Mouse (Mus musculus) small intestine, adult 2 months (tissue): ENCODE data around the gene Rnf222. TPM values are rescaled to one million over a fixed set of nuclear protein-coding genes. Genes with fewer than 3 reads are reported as not detected.

Experiments used
- H3K27ac ChIP-seq: fragments of 200-500 bp; 2 replicates; pipeline ENCODE4 v1.5.1; 2012; ENCODE audit warnings: low read depth, low read length, control low read depth, inconsistent platforms; ENCODE audit not compliant: insufficient read depth
- H3K27me3 ChIP-seq: fragments of 200-500 bp; 2 replicates; pipeline ENCODE4 v1.6.1; 2012; ENCODE audit warnings: mild to moderate bottlenecking, moderate library complexity, low read length, inconsistent platforms; ENCODE audit not compliant: control insufficient read depth, insufficient read depth
- H3K36me3 ChIP-seq: fragments of 200-500 bp; 2 replicates; pipeline ENCODE4 v1.6.1; 2012; ENCODE audit warnings: mild to moderate bottlenecking, low read length, control low read depth, inconsistent platforms; ENCODE audit not compliant: control insufficient read depth, insufficient read depth
- H3K4me1 ChIP-seq: fragments of 200-500 bp; 2 replicates; pipeline ENCODE4 v1.6.1; 2012; ENCODE audit warnings: low read length, inconsistent platforms, mixed read lengths; ENCODE audit not compliant: control insufficient read depth, insufficient read depth, insufficient read length
- H3K4me3 ChIP-seq: fragments of 200-500 bp; 2 replicates; pipeline ENCODE4 v1.5.1; 2012; ENCODE audit warnings: low read depth, mild to moderate bottlenecking, control low read depth, inconsistent platforms, low read length, moderate library complexity
- CTCF ChIP-seq: fragments of 200-500 bp; IDR thresholded peaks from 2 replicates; pipeline ENCODE4 v1.5.1; 2012; ENCODE audit warnings: low read depth, mild to moderate bottlenecking, control low read depth, inconsistent platforms, low read length, moderate library complexity, mixed read lengths; ENCODE audit not compliant: insufficient replicate concordance, insufficient read length; ENCODE audit errors: extremely low read depth
- POLR2A ChIP-seq: fragments of 200-500 bp; IDR thresholded peaks from 2 replicates; pipeline ENCODE4 v1.6.1; 2012; ENCODE audit warnings: low read depth, mild to moderate bottlenecking, control low read depth, inconsistent platforms, low read length, moderate library complexity
- WGBS: fragments of 180-500 bp; shearing (Covaris S2); methylation state at CpG from one replicate; pipeline ENCODE4 v1.1.7; 2018; 5-methylcytosine and 5-hydroxymethylcytosine counted together
- polyA plus RNA-seq: library from polyadenylated mRNA; depleted of rRNA; stranded (reverse); fragments of >200 nt; gene quantifications from 2 replicates; pipeline ENCODE4 v1.2.3, GENCODE M21; 2012

The Rnf222 gene
- polyA plus RNA-seq, 1 experiment, result not detected

- no peak overlapping the region for H3K27ac ChIP-seq
- H3K27me3 ChIP-seq, result no peaks in the 10 kb centered on the region
- TF ChIP-seq POLR2A (no peak), CTCF (no peak)
- WGBS, result 52% methylated on average over 4 of the region's 4 CpGs
- H3K36me3 ChIP-seq, result peaks cover 35% of the 10 kb centered on the region
- H3K4me1 ChIP-seq, result peaks cover 3% of the 10 kb centered on the region; the same call in 1 of the 2 replicates
- no peak overlapping the region for H3K4me3 ChIP-seq
These were observed 18.1 kb downstream of the Rnf222 start for GRCm38 (mm10) chr11:68906461-68906790.

DNA sequence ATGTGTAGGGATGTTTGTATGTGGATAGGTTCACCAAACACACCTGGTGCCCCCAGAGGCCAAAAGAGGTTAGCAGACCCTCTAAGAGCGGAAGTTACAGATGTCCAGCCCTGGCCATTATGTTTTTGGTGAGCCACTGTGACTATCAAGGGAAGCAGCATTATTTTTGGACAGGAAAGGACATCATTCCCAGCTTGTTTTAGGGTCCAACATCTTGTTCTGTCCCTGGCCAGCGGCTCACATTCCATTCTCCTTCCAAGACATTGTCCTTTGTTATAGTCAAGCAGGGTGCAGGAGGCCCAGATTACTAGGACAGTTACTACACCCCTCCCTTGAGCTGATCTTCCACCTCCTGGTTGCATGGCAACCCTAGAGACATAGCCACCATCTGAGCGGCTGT lies 18.9 kb downstream of the Rnf222 start:
- peaks cover 7% of the 10 kb centered on the region; the same call in 1 of the 2 replicates for H3K4me1 ChIP-seq
- WGBS, result 76% methylated on average over 3 of the region's 3 CpGs
- no peak for TF ChIP-seq CTCF
- TF ChIP-seq POLR2A, result no peak

DNA sequence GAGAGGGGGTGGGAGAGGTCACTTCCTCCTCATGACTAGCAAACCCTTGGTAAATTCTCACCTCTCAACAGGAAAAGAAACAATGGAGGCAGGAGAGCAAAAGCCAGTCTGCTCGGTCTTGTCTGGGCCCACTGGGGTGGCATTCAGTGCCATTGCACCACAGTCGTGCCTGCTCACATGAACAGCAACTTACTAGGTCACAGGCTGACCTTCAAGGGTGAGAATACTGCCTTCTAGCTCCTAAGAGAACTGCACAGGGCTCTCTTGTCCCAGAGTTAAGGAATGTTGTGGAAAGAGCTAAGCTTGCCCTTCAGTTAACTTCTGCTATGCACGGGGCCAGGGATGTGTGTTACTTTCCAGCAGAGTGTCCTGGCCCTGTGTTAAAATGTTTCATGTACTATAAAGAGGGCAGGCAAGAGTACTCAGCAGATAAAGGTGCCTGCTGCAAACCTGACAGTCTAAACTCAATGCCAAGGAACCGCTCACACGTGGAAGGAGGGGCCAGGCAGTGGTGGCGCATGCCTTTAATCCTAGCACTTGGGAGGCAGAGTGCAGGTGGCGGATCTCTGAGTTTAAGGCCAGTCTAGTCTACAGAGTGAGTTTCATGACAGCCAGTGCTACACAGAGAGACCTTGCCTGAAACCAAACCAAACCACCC lies 20.6 kb downstream of the Rnf222 start:
- TF ChIP-seq POLR2A (no peak), CTCF (no peak)
- H3K36me3 ChIP-seq, result peaks cover 26% of the 10 kb centered on the region
- H3K27ac ChIP-seq, result no peak overlapping the region
- H3K4me1 ChIP-seq, result peaks cover 7% of the 10 kb centered on the region; the same call in 1 of the 2 replicates
- H3K27me3 ChIP-seq, result no peaks in the 10 kb centered on the region
- H3K4me3 ChIP-seq, result no peak overlapping the region
- 31% methylated on average over 7 of the region's 7 CpGs for WGBS

More for the DNA sequence above, 18.9 kb downstream of the Rnf222 start:
- no peak overlapping the region for H3K27ac ChIP-seq
- H3K36me3 ChIP-seq, result peaks cover 35% of the 10 kb centered on the region
- no peak overlapping the region for H3K4me3 ChIP-seq
- no peaks in the 10 kb centered on the region for H3K27me3 ChIP-seq

DNA sequence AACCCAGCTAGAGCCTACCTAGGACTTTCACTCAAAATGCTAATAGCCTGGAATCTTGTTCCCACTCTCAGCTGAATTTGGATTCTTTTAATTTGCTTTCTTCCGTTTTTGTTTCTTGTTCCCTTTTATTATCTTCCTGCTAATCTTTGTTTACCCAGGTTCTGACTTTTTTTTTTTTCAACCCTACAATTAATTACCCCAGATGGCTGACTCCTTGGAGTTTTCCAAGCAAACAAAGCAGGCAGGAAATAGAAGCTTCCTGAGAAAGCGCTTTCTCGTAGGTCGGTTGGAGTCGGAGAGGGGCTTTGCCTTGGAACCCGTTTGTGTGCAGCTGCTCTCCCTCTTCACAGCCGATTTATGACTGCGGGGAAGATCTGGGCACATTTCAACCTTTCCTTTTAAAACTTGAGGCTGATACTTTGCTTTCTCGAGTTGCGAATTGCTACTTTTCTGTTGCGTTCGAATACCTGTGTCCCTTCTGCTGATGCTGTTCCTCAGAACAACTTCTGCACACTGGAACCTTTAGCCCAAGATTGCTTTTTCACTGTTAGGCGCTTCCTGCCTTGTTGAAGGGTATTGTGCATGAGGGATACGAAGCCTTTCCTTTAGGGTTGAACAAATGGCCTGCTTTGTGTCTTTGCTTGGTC lies 23.3 kb downstream of the Rnf222 start:
- 16% methylated on average over 14 of the region's 14 CpGs for WGBS
- no peak for TF ChIP-seq CTCF
- TF ChIP-seq POLR2A, result no peak

DNA sequence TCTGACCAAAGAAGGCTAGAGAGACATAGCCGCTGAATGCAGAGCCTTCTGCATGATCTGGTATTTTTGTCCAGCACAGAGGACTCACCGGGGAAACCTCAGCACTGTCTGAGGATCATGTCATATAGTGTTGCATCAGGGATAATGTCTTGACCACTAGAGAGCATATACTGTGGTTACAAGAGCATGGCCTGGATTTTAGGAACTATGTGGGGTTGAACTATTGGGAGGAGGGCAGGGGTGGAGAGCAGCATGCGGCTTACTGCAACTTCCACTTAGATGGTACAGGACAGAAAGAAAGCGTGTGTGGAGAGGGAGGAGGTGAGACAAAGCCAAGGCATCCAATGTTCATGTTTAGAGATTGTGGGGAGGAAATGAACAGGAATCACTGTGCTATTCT lies 26.2 kb downstream of the Rnf222 start:
- peaks cover 4% of the 10 kb centered on the region; the same call in 1 of the 2 replicates for H3K4me1 ChIP-seq
- no peaks in the 10 kb centered on the region; the same call in 1 of the 2 replicates for H3K27me3 ChIP-seq
- H3K4me3 ChIP-seq, result no peak overlapping the region
- no peaks in the 10 kb centered on the region for H3K36me3 ChIP-seq
- no peak overlapping the region for H3K27ac ChIP-seq
- 86% methylated on average over 4 of the region's 4 CpGs for WGBS
- TF ChIP-seq CTCF, result no peak
- TF ChIP-seq POLR2A, result no peak

More for the DNA sequence above, 23.3 kb downstream of the Rnf222 start:
- Histone ChIP-seq H3K36me3 (peaks cover 3% of the 10 kb centered on the region; the same call in 1 of the 2 replicates), H3K27ac (peak overlapping the region; percentile 51; the same call in 1 of the 2 replicates), H3K4me1 (peaks cover 7% of the 10 kb centered on the region; the same call in 1 of the 2 replicates), H3K27me3 (no peaks in the 10 kb centered on the region; the same call in 1 of the 2 replicates), H3K4me3 (no peak overlapping the region)

- 86% methylated on average over 3 of the region's 3 CpGs for WGBS
- no peak for TF ChIP-seq POLR2A
- no peak for TF ChIP-seq CTCF
- Histone ChIP-seq H3K36me3 (no peaks in the 10 kb centered on the region), H3K27ac (no peak overlapping the region), H3K27me3 (no peaks in the 10 kb centered on the region), H3K4me3 (no peak overlapping the region), H3K4me1 (no peaks in the 10 kb centered on the region)
These were observed 34.8 kb downstream of the Rnf222 start for GRCm38 (mm10) chr11:68923191-68923590.

DNA sequence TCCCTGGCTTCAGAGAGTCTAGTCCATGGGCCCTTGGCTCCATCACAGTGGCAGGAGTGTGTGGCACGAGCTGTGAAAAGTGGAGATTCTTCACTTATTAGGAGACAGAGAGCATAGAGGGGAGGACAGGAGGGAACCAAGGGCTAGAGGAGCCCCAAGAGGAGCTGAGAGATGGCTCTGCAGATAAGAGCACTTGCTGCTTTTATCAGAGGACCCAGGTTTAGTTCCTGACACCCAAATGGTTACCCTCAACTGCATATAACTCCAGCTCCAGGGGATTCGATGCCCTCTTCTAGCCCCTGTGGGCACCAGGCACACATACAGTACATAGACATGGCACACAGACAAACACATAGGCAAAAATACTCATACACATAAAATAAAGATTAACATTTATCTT lies 36.4 kb downstream of the Rnf222 start:
- TF ChIP-seq CTCF (no peak), POLR2A (no peak)
- whole genome bisulfite sequencing, result 86% methylated on average over 2 of the region's 2 CpGs
- Histone ChIP-seq H3K36me3 (no peaks in the 10 kb centered on the region), H3K27me3 (no peaks in the 10 kb centered on the region), H3K27ac (no peak overlapping the region), H3K4me3 (no peak overlapping the region), H3K4me1 (no peaks in the 10 kb centered on the region)
